Mouse (Mus musculus): ENCODE measurements around the gene Ncapd2. TPM values are rescaled to one million over a fixed set of nuclear protein-coding genes. Genes with fewer than 3 reads are reported as not detected.
A peak's percentile ranks its signal among the peaks of the same experiment; 100 is the strongest.

Ncapd2 gene
- polyA plus RNA-seq, 1 experiment from 2014 or later, result 151 TPM

GRCm38 (mm10) chr6:125160854-125161760 lies 30.4 kb downstream of the Ncapd2 start:
- WGBS, result 27% methylated on average over 22 of the region's 22 CpGs
- ATAC-seq (ENCODE audit: low FRiP score, low TSS enrichment), result no peak
- Histone ChIP-seq H3K4me1 (ENCODE audit: insufficient read depth, low read length) (peaks cover 39% of the 10 kb centered on the region), H3K4me3 (ENCODE audit: low read length) (no peak overlapping the region), H3K27ac (ENCODE audit: low read length) (peak overlapping the region; percentile 46; the same call in 1 of the 2 replicates), H3K9ac (replicated peaks; ENCODE audit: low read length) (no peak overlapping the region), H3K9me3 (ENCODE audit: low read length) (no peaks in the 10 kb centered on the region), H3K36me3 (ENCODE audit: insufficient read depth, low read length) (peaks cover 39% of the 10 kb centered on the region), H3K27me3 (ENCODE audit: insufficient read depth, low read length) (no peaks in the 10 kb centered on the region), H3K4me2 (replicated peaks; ENCODE audit: low read depth, low read length) (no peak overlapping the region)

GRCm38 (mm10) chr6:125160558-125160853 lies 31.0 kb downstream of the Ncapd2 start:
- ATAC-seq (ENCODE audit: low FRiP score, low TSS enrichment), result no peak
- peaks cover 39% of the 10 kb centered on the region for H3K4me1 ChIP-seq (ENCODE audit: insufficient read depth, low read length)
- WGBS, result 44% methylated on average over 10 of the region's 10 CpGs

GRCm38 (mm10) chr6:125159773-125160557 lies 31.5 kb downstream of the Ncapd2 start:
- 74% methylated on average over 7 of the region's 7 CpGs for WGBS
- Histone ChIP-seq H3K4me1 (ENCODE audit: insufficient read depth, low read length) (peaks cover 39% of the 10 kb centered on the region), H3K36me3 (ENCODE audit: insufficient read depth, low read length) (peaks cover 39% of the 10 kb centered on the region), H3K9ac (replicated peaks; ENCODE audit: low read length) (no peak overlapping the region), H3K27me3 (ENCODE audit: insufficient read depth, low read length) (no peaks in the 10 kb centered on the region), H3K9me3 (ENCODE audit: low read length) (no peaks in the 10 kb centered on the region), H3K27ac (ENCODE audit: low read length) (no peak overlapping the region), H3K4me2 (replicated peaks; ENCODE audit: low read depth, low read length) (no peak overlapping the region), H3K4me3 (ENCODE audit: low read length) (no peak overlapping the region)
- no peak for ATAC-seq (ENCODE audit: low FRiP score, low TSS enrichment)

More at GRCm38 (mm10) chr6:125160558-125160853, 31.0 kb downstream of the Ncapd2 start:
- Histone ChIP-seq H3K27ac (ENCODE audit: low read length) (no peak overlapping the region; the same call in 1 of the 2 replicates), H3K9me3 (ENCODE audit: low read length) (no peaks in the 10 kb centered on the region), H3K27me3 (ENCODE audit: insufficient read depth, low read length) (no peaks in the 10 kb centered on the region), H3K4me2 (replicated peaks; ENCODE audit: low read depth, low read length) (no peak overlapping the region), H3K4me3 (ENCODE audit: low read length) (no peak overlapping the region), H3K36me3 (ENCODE audit: insufficient read depth, low read length) (peaks cover 39% of the 10 kb centered on the region), H3K9ac (replicated peaks; ENCODE audit: low read length) (no peak overlapping the region)

- Histone ChIP-seq H3K36me3 (ENCODE audit: insufficient read depth, low read length) (peaks cover 37% of the 10 kb centered on the region), H3K4me1 (ENCODE audit: insufficient read depth, low read length) (peaks cover 37% of the 10 kb centered on the region)
- WGBS, result 77% methylated on average over 15 of the region's 15 CpGs
Observed at GRCm38 (mm10) chr6:125158944-125159492, 32.5 kb downstream of the Ncapd2 start.

GRCm38 (mm10) chr6:125156903-125157614 lies 34.4 kb downstream of the Ncapd2 start:
- no peak; the same call in 1 of the 2 replicates for ATAC-seq (ENCODE audit: low FRiP score, low TSS enrichment)
- Histone ChIP-seq H3K4me1 (ENCODE audit: insufficient read depth, low read length) (peaks cover 27% of the 10 kb centered on the region), H3K27me3 (ENCODE audit: insufficient read depth, low read length) (no peaks in the 10 kb centered on the region), H3K9me3 (ENCODE audit: low read length) (no peaks in the 10 kb centered on the region), H3K9ac (replicated peaks; ENCODE audit: low read length) (peak overlapping the region; percentile 24; the same call in 1 of the 2 replicates), H3K4me3 (ENCODE audit: low read length) (no peak overlapping the region), H3K4me2 (replicated peaks; ENCODE audit: low read depth, low read length) (no peak overlapping the region), H3K27ac (ENCODE audit: low read length) (peak overlapping the region; percentile 61; the same call in 1 of the 2 replicates), H3K36me3 (ENCODE audit: insufficient read depth, low read length) (peaks cover 32% of the 10 kb centered on the region)
- 34% methylated on average over 7 of the region's 7 CpGs for WGBS

More at GRCm38 (mm10) chr6:125158944-125159492, 32.5 kb downstream of the Ncapd2 start:
- ATAC-seq (ENCODE audit: low FRiP score, low TSS enrichment), result no peak
- H3K9ac ChIP-seq (replicated peaks; ENCODE audit: low read length), result no peak overlapping the region
- no peak overlapping the region for H3K4me2 ChIP-seq (replicated peaks; ENCODE audit: low read depth, low read length)
- H3K27ac ChIP-seq (ENCODE audit: low read length), result no peak overlapping the region
- H3K9me3 ChIP-seq (ENCODE audit: low read length), result no peaks in the 10 kb centered on the region
- H3K4me3 ChIP-seq (ENCODE audit: low read length), result no peak overlapping the region
- H3K27me3 ChIP-seq (ENCODE audit: insufficient read depth, low read length), result no peaks in the 10 kb centered on the region

- no peaks in the 10 kb centered on the region for H3K9me3 ChIP-seq (ENCODE audit: low read length)
- H3K4me3 ChIP-seq (ENCODE audit: low read length), result no peak overlapping the region
- WGBS, result 91% methylated on average over 3 of the region's 3 CpGs
- H3K27ac ChIP-seq (ENCODE audit: low read length), result no peak overlapping the region
- H3K9ac ChIP-seq (replicated peaks; ENCODE audit: low read length), result no peak overlapping the region
- no peak overlapping the region for H3K4me2 ChIP-seq (replicated peaks; ENCODE audit: low read depth, low read length)
- peaks cover 23% of the 10 kb centered on the region for H3K4me1 ChIP-seq (ENCODE audit: insufficient read depth, low read length)
- no peaks in the 10 kb centered on the region for H3K27me3 ChIP-seq (ENCODE audit: insufficient read depth, low read length)
- H3K36me3 ChIP-seq (ENCODE audit: insufficient read depth, low read length), result peaks cover 30% of the 10 kb centered on the region
- ATAC-seq (ENCODE audit: low FRiP score, low TSS enrichment), result no peak
Observed at GRCm38 (mm10) chr6:125156491-125156890, 35.0 kb downstream of the Ncapd2 start.

GRCm38 (mm10) chr6:125155262-125155661 lies 36.2 kb downstream of the Ncapd2 start:
- no peak overlapping the region; the same call in 1 of the 2 replicates for H3K9ac ChIP-seq (replicated peaks; ENCODE audit: low read length)
- H3K9me3 ChIP-seq (ENCODE audit: low read length), result no peaks in the 10 kb centered on the region
- peaks cover 15% of the 10 kb centered on the region; the same call in 1 of the 2 replicates for H3K4me1 ChIP-seq (ENCODE audit: insufficient read depth, low read length)
- no peak overlapping the region for H3K4me3 ChIP-seq (ENCODE audit: low read length)
- ATAC-seq (ENCODE audit: low FRiP score, low TSS enrichment), result no peak
- H3K27me3 ChIP-seq (ENCODE audit: insufficient read depth, low read length), result no peaks in the 10 kb centered on the region
- H3K36me3 ChIP-seq (ENCODE audit: insufficient read depth, low read length), result peaks cover 20% of the 10 kb centered on the region; the same call in 1 of the 2 replicates
- 85% methylated on average over 8 of the region's 8 CpGs for WGBS
- H3K4me2 ChIP-seq (replicated peaks; ENCODE audit: low read depth, low read length), result no peak overlapping the region
- no peak overlapping the region for H3K27ac ChIP-seq (ENCODE audit: low read length)

- Histone ChIP-seq H3K4me3 (ENCODE audit: low read length) (no peak overlapping the region), H3K27me3 (ENCODE audit: insufficient read depth, low read length) (no peaks in the 10 kb centered on the region), H3K9ac (replicated peaks; ENCODE audit: low read length) (no peak overlapping the region), H3K27ac (ENCODE audit: low read length) (no peak overlapping the region), H3K9me3 (ENCODE audit: low read length) (no peaks in the 10 kb centered on the region), H3K4me1 (ENCODE audit: insufficient read depth, low read length) (peaks cover 19% of the 10 kb centered on the region), H3K36me3 (ENCODE audit: insufficient read depth, low read length) (peaks cover 19% of the 10 kb centered on the region; the same call in 1 of the 2 replicates), H3K4me2 (replicated peaks; ENCODE audit: low read depth, low read length) (no peak overlapping the region)
- ATAC-seq (ENCODE audit: low FRiP score, low TSS enrichment), result no peak
Observed at GRCm38 (mm10) chr6:125154550-125154949, 37.0 kb downstream of the Ncapd2 start.

- H3K4me3 ChIP-seq (ENCODE audit: low read length), result no peak overlapping the region
Observed at GRCm38 (mm10) chr6:125153682-125154081, 37.8 kb downstream of the Ncapd2 start.

More at GRCm38 (mm10) chr6:125153682-125154081, 37.8 kb downstream of the Ncapd2 start:
- no peak overlapping the region for H3K9ac ChIP-seq (replicated peaks; ENCODE audit: low read length)
- peaks cover 12% of the 10 kb centered on the region; the same call in 1 of the 2 replicates for H3K36me3 ChIP-seq (ENCODE audit: insufficient read depth, low read length)
- no peak overlapping the region for H3K4me2 ChIP-seq (replicated peaks; ENCODE audit: low read depth, low read length)
- peaks cover 27% of the 10 kb centered on the region for H3K4me1 ChIP-seq (ENCODE audit: insufficient read depth, low read length)
- H3K27ac ChIP-seq (ENCODE audit: low read length), result no peak overlapping the region
- ATAC-seq (ENCODE audit: low FRiP score, low TSS enrichment), result no peak
- H3K27me3 ChIP-seq (ENCODE audit: insufficient read depth, low read length), result no peaks in the 10 kb centered on the region
- no peaks in the 10 kb centered on the region for H3K9me3 ChIP-seq (ENCODE audit: low read length)
- 73% methylated on average over 4 of the region's 4 CpGs for WGBS
